Mouse (Mus musculus) neural tube, embryonic 11.5 days (tissue): Measurements from ENCODE around the gene Polrmt. TPM values are rescaled to one million over a fixed set of nuclear protein-coding genes. Genes with fewer than 3 reads are reported as not detected.
A peak's percentile ranks its signal among the peaks of the same experiment; 100 is the strongest.

Experiments used
- ATAC-seq: fragments of 200-750 bp; cut with Nextera tagmentation; 2 replicates; pipeline ENCODE4 v1.8.0; 2017; ENCODE audit warnings: moderate number of reproducible peaks, mild to moderate bottlenecking, moderate TSS enrichment, moderate library complexity; ENCODE audit not compliant: insufficient read depth, low FRiP score, low TSS enrichment
- DNase-seq: peaks from one replicate; pipeline ENCODE4 v3.0.0-alpha.2; 2015; ENCODE audit warnings: low spot score
- H3K27ac ChIP-seq: fragments of 300-500 bp; sonication (generic); 2 replicates; pipeline ENCODE4 v1.5.1; 2014; ENCODE audit warnings: low read depth, mild to moderate bottlenecking, low read length
- H3K27me3 ChIP-seq: fragments of 300-500 bp; sonication (generic); 2 replicates; pipeline ENCODE4 v1.6.1; 2014; ENCODE audit warnings: mild to moderate bottlenecking, low read length, mixed read lengths; ENCODE audit not compliant: control insufficient read depth, insufficient read depth
- H3K36me3 ChIP-seq: fragments of 300-500 bp; sonication (generic); 2 replicates; pipeline ENCODE4 v1.6.1; 2014; ENCODE audit warnings: mild to moderate bottlenecking, low read length, moderate library complexity, mixed read lengths; ENCODE audit not compliant: control insufficient read depth, insufficient read depth
- H3K4me1 ChIP-seq: fragments of 300-500 bp; sonication (generic); 2 replicates; pipeline ENCODE4 v1.6.1; 2014; ENCODE audit warnings: low read length, mixed read lengths; ENCODE audit not compliant: control insufficient read depth, insufficient read depth
- H3K4me2 ChIP-seq: fragments of 300-500 bp; sonication (generic); 2 replicates; pipeline ENCODE4 v1.6.1; 2014; ENCODE audit warnings: low read depth, mild to moderate bottlenecking, moderate library complexity
- H3K4me3 ChIP-seq: fragments of 300-500 bp; sonication (generic); 2 replicates; pipeline ENCODE4 v1.5.1; 2014; ENCODE audit warnings: low read depth, low read length
- H3K9ac ChIP-seq: fragments of 300-500 bp; sonication (generic); 2 replicates; pipeline ENCODE4 v1.6.1; 2014; ENCODE audit warnings: mild to moderate bottlenecking, low read length
- H3K9me3 ChIP-seq: fragments of 300-500 bp; sonication (generic); 2 replicates; pipeline ENCODE4 v1.6.1; 2016; ENCODE audit warnings: low read length; ENCODE audit not compliant: control insufficient read depth
- WGBS: fragments of 180-500 bp; shearing (Covaris S2); extraction: QIAGEN DNeasy Blood & Tissue Kit; methylation state at CpG from one replicate; pipeline ENCODE4 v1.1.7; 2014; 5-methylcytosine and 5-hydroxymethylcytosine counted together
- polyA plus RNA-seq: library from polyadenylated mRNA; unstranded; fragments of >200 nt; fragmentation: Nextera tagmentation; extraction: Ambion mirVana; gene quantifications from 2 replicates; pipeline ENCODE4 v1.2.1, GENCODE M21; 2014

The Polrmt gene
- polyA plus RNA-seq, 1 experiment from 2014 or later, result 34.1 TPM

- Histone ChIP-seq H3K27ac (no peak overlapping the region), H3K4me2 (no peak overlapping the region), H3K9ac (no peak overlapping the region), H3K9me3 (no peaks in the 10 kb centered on the region), H3K4me3 (no peak overlapping the region), H3K36me3 (no peaks in the 10 kb centered on the region; the same call in none of the 2 replicates), H3K27me3 (no peaks in the 10 kb centered on the region), H3K4me1 (no peaks in the 10 kb centered on the region)
- WGBS, result 71% methylated on average over 28 of the region's 28 CpGs
- DNase-seq (no peak), ATAC-seq (no peak)
Observed at GRCm38 (mm10) chr10:79728323-79729249, 17.8 kb downstream of the Polrmt start.

DNA sequence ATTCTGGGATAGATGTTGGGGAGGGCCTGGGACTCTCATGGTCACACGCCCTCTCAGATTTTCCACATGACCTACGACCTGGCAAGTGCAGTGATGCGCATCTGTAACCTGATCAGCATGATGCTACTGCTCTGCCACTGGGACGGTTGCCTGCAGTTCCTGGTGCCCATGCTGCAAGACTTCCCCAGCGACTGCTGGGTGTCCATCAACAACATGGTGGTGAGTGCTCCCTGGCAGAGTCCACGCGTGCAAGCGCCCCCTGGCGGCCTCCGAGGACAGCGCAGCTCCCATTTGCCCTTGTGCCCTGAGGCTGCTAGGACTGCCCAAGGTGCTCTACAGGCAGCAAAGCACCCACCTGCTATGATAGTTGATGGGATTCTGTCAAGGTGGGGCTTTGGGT lies 20.3 kb downstream of the Polrmt start:
- ATAC-seq (no peak), DNase-seq (peak; percentile 48)
- no peak overlapping the region for H3K4me3 ChIP-seq
- no peak overlapping the region for H3K4me2 ChIP-seq
- H3K27ac ChIP-seq, result no peak overlapping the region
- H3K27me3 ChIP-seq, result no peaks in the 10 kb centered on the region
- H3K9ac ChIP-seq, result no peak overlapping the region
- 42% methylated on average over 11 of the region's 11 CpGs for WGBS
- H3K9me3 ChIP-seq, result no peaks in the 10 kb centered on the region
- H3K4me1 ChIP-seq, result no peaks in the 10 kb centered on the region
- no peaks in the 10 kb centered on the region for H3K36me3 ChIP-seq

DNA sequence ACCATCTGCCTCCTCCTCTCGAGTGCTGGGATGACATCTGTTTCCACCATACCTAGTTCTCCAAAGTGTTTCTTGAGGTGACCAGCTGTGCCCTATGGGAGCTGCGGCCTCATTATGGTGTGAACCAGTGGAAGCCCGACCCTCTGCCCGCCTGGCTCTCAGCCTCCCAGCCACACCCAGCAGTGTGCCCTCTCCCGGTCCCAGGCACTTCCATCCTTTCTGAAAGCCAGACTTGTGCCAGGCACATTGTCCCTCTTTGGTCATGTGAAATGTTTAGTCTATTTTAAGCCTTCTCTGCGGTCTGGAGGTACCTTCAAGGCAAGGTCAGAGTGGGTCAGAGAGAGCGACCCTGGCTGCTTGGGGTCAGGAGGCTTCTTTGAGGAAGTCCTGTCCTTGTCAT lies 22.7 kb downstream of the Polrmt start:
- Histone ChIP-seq H3K4me2 (no peak overlapping the region), H3K27ac (no peak overlapping the region), H3K4me1 (no peaks in the 10 kb centered on the region), H3K9me3 (no peaks in the 10 kb centered on the region), H3K36me3 (no peaks in the 10 kb centered on the region), H3K4me3 (no peak overlapping the region), H3K27me3 (peaks cover under 1% of the 10 kb centered on the region), H3K9ac (no peak overlapping the region)
- ATAC-seq, result no peak
- WGBS, result 85% methylated on average over 7 of the region's 7 CpGs
- DNase-seq, result no peak

DNA sequence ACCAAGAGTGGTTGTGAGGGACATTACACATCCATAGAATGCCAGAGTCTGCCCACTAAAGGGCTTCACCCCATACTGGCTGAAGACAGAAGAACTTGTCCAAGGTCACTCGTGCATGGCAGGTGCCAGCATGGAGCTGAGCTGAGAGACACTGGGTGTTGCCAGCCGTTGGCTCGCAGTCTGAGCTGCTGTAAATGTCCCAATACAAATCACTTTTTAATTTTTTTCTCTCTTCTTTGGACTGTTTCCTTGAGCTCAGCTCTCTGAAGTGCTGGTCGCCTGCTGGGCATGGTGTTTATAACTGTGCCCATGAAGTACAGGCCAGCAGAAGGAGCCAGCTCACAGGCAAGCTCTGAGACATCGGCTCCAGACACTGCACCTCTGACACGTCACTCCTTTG lies 23.3 kb downstream of the Polrmt start:
- Histone ChIP-seq H3K4me3 (no peak overlapping the region), H3K27ac (no peak overlapping the region), H3K27me3 (peaks cover 7% of the 10 kb centered on the region), H3K4me2 (no peak overlapping the region), H3K4me1 (no peaks in the 10 kb centered on the region), H3K9ac (no peak overlapping the region), H3K9me3 (no peaks in the 10 kb centered on the region), H3K36me3 (no peaks in the 10 kb centered on the region)
- 73% methylated on average over 6 of the region's 6 CpGs for WGBS
- no peak for ATAC-seq
- DNase-seq, result no peak

GRCm38 (mm10) chr10:79721089-79721488 lies 25.3 kb downstream of the Polrmt start:
- Histone ChIP-seq H3K4me1 (peaks cover 7% of the 10 kb centered on the region), H3K9ac (no peak overlapping the region), H3K9me3 (no peaks in the 10 kb centered on the region), H3K27me3 (peaks cover 27% of the 10 kb centered on the region), H3K4me3 (no peak overlapping the region), H3K27ac (no peak overlapping the region), H3K36me3 (no peaks in the 10 kb centered on the region), H3K4me2 (no peak overlapping the region)
- no peak for DNase-seq
- WGBS, result 73% methylated on average over 5 of the region's 5 CpGs
- no peak for ATAC-seq

DNA sequence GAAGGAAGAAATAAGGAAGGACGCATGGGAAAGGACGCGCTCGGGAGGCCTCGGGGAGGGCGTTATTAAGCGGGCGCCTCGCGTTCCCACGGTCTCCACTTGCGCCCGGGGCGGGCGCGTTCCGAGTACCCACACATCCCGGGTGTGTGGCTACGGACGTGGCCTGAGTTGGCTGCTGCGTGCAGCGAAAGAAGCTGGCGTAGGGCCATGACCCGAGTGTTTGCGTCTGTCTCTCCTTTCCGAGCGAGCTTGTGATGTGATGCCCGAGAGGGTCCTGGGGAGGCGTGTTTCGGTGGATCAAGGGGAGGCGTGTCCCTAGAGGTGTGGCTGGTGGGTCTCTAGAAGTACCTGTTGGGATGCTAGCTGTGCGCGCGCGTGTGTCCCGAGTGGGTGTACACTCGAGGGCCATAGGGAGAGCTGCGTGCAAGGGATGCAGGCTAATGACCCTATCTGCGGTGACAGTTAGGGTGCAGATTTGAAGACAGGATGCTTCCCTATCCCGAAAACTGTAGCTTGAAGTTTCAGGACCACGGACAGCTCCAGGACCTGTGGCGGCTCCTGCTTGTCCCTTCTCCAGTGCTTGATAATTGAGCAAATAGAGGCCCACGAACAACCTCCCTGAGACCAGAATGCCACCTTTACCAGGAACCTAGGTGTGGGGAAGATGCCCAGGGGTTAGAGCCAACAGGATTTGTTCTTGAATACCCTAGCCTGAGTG lies 28.6 kb downstream of the Polrmt start:
- Histone ChIP-seq H3K27me3 (peaks cover 42% of the 10 kb centered on the region), H3K4me2 (peak overlapping the region; percentile 89; the same call in 1 of the 2 replicates), H3K27ac (no peak overlapping the region), H3K4me1 (peaks cover 7% of the 10 kb centered on the region), H3K9ac (no peak overlapping the region), H3K36me3 (no peaks in the 10 kb centered on the region), H3K4me3 (peak overlapping the region; percentile 58), H3K9me3 (no peaks in the 10 kb centered on the region)
- ATAC-seq (no peak), DNase-seq (peak; percentile 68)
- 3% methylated on average over 43 of the region's 43 CpGs for WGBS

GRCm38 (mm10) chr10:79716988-79717355 lies 29.4 kb downstream of the Polrmt start:
- Histone ChIP-seq H3K27me3 (peaks cover 42% of the 10 kb centered on the region), H3K9me3 (no peaks in the 10 kb centered on the region), H3K27ac (no peak overlapping the region), H3K36me3 (no peaks in the 10 kb centered on the region), H3K4me1 (peaks cover 7% of the 10 kb centered on the region), H3K9ac (peak overlapping the region; percentile 58), H3K4me2 (peak overlapping the region; percentile 89), H3K4me3 (peak overlapping the region; percentile 58)
- under 1% methylated on average over 36 of the region's 44 CpGs for WGBS
- ATAC-seq, result no peak
- peak; percentile 33 for DNase-seq

DNA sequence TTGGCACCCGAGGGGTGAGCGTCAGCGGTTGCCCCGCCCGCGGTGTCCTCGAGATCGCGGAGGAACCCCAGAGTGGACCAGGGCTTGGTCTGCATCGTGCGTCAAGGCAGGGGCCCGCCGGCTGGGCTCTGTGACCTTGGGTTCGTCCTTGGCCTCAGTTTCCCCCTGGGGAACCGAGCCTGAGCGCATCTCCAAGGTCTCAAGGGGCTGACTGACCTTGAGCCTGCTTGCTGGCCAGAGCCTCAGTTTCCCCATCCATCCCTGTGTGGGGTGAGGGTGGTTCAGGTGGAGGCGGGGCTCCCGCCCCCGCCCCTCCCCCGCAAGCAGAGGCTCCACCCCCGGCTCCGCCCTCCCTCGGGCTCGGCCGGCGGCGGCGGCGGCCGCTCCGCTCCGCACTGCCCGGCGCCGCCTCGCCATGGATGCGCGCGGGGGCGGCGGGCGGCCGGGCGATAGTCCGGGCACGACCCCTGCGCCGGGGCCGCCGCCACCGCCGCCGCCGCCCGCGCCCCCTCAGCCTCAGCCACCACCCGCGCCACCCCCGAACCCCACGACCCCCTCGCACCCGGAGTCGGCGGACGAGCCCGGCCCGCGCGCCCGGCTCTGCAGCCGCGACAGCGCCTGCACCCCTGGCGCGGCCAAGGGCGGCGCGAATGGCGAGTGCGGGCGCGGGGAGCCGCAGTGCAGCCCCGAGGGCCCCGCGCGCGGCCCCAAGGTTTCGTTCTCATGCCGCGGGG lies 30.0 kb downstream of the Polrmt start, which contains the start of gene Hcn2:
Hcn2 (plus strand) TSS at position 381 of the 734 bp plus-strand sequence.
- no peaks in the 10 kb centered on the region for H3K36me3 ChIP-seq
- peak within 1 kb of the TSS; percentile 58 for H3K4me3 ChIP-seq
- peaks cover 42% of the 10 kb centered on the region for H3K27me3 ChIP-seq
- no peaks in the 10 kb centered on the region for H3K9me3 ChIP-seq
- peak within 1 kb of the TSS; percentile 58 for H3K9ac ChIP-seq
- peaks cover 7% of the 10 kb centered on the region for H3K4me1 ChIP-seq
- ATAC-seq, result peak; percentile 46; the same call in 1 of the 2 replicates
- H3K27ac ChIP-seq, result no peak within 1 kb of the TSS
- peak; percentile 30 for DNase-seq
- peak within 1 kb of the TSS; percentile 89 for H3K4me2 ChIP-seq
- WGBS, result 2% methylated on average over 50 of the region's 91 CpGs
